Mouse (Mus musculus): ENCODE results near the gene Lrba.

Lrba gene

GRCm38 (mm10) chr3:86754595-86755557 lies 530.4 kb downstream of the Lrba start:
- no peak for DNase-seq (ENCODE audit: low read depth, low spot score)

GRCm38 (mm10) chr3:86756548-86756947 lies 532.1 kb downstream of the Lrba start:
- DNase-seq (ENCODE audit: low read depth, low spot score) = no peak

- DNase-seq (ENCODE audit: low read depth, low spot score) = no peak
Observed at GRCm38 (mm10) chr3:86758727-86759126, 534.2 kb downstream of the Lrba start.

GRCm38 (mm10) chr3:86759383-86759782 lies 534.9 kb downstream of the Lrba start:
- no peak for DNase-seq (ENCODE audit: low read depth, low spot score)

DNA sequence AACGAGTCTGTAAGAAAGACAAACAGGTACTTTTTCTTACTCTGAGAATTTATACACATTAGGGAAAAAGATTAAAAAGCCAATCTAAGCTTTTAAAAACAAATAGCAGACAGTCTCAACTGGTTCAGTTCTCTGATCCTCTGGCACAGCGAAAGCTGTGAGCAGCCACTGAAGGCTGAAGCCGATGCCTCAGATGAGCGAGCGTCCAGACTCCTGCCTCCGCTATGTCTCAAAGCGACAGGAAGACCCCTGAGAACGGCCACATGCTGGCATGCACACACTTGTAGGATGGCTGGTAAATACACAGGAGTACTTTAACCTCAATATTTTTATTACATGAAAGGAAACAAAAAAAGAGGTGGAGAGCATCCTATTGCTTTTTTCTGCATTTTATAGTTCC lies 535.4 kb downstream of the Lrba start:
- DNase-seq (ENCODE audit: low read depth, low spot score) = no peak

DNA sequence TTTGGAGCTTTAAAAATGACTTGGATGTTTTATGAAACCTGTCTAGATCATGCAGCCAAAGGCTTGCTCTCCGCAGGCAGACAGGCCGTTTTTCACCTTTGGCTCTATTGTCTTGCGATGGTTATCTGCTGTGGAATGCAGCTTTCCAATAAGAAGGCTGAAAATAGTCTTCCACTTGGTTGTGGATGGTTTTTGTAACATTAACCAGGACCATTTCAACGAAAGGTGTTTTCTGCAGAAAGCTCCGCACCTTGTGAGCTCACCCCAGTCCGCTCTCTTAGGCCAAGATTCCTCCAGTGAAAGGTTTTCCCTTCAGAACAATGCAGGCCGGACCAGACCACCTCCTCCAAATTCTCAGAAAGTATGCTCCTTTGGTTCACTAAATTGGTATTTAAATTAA lies 536.0 kb downstream of the Lrba start:
- DNase-seq (ENCODE audit: low read depth, low spot score) = no peak

DNA sequence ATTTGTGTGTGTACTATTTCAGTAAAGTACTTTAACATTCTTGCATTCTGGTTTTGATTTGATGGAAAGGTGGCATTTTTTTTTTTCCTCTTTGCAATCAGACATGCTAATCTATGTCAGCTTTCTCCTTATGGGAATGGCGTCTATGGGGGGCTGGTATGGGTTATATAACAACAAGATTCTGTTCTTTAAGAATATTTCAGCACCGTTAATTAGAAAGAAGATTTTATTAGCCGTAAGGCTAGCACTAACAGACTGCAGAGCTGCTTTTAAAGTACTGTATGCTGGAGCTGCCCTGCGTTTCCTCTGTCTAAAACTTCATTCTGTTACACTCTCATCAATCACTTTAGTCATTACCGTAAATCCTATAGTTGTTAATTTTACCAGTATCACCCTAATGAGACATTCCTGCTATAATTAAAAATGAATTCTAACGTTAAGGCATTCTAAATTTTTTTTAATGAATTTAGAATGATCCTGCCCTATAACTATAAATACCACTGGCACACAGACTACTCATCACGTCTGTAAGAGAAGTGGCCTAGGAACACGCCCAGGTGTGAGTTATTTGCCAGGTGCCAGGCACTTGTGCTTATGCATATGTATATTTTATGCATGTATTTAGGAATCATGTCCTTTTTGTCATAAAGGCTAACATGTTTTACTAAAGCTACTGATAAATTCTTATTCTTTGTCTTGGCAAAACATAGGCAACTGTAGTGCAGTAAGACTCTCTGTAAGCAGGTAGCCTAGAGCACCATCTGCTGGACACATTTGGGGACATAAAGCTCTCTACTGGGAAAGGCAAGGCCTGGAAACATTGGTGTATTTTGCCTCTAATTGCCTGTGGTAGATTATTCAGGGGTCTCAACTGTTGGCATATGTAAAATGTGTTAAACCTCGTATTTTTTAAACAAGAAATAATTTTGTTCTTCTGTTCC lies 536.9 kb downstream of the Lrba start:
- DNase-seq (ENCODE audit: low read depth, low spot score) = peak; percentile 85

- DNase-seq (ENCODE audit: low read depth, low spot score) = no peak
Observed at GRCm38 (mm10) chr3:86762036-86762415, 537.5 kb downstream of the Lrba start.

DNA sequence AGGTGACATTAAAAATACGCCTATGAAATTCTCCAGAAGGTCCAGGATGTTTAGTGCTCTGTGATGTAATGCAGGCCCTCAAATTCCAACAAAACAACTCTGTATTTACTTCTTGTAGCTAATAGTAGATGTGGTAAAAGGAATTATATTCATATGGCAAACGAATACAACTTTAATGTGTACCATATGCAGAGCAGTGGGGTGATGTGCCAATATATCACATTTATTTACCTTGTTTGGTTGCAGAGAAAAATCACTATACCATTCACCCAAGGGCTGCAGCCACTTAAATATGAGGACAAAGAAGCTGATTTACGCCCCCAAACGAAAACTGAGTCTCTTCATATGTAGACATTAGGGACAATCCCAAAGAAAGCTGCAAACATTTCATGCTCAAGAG lies 538.0 kb downstream of the Lrba start:
- no peak for DNase-seq (ENCODE audit: low read depth, low spot score)

GRCm38 (mm10) chr3:86768553-86768952 lies 544.1 kb downstream of the Lrba start:
- DNase-seq (ENCODE audit: low read depth, low spot score) = no peak

GRCm38 (mm10) chr3:86768969-86769368 lies 544.5 kb downstream of the Lrba start:
- DNase-seq (ENCODE audit: low read depth, low spot score) = no peak

GRCm38 (mm10) chr3:86774566-86775443 lies 550.3 kb downstream of the Lrba start:
- no peak for DNase-seq (ENCODE audit: low read depth, low spot score)

- DNase-seq (ENCODE audit: low read depth, low spot score) = no peak
Observed at GRCm38 (mm10) chr3:86775444-86775828, 551.0 kb downstream of the Lrba start.

GRCm38 (mm10) chr3:86779704-86780103 lies 555.2 kb downstream of the Lrba start:
- DNase-seq (ENCODE audit: low read depth, low spot score) = no peak

GRCm38 (mm10) chr3:86784051-86784450 lies 559.6 kb downstream of the Lrba start:
- no peak for DNase-seq (ENCODE audit: low read depth, low spot score)

- DNase-seq (ENCODE audit: low read depth, low spot score) = no peak
Observed at GRCm38 (mm10) chr3:86784930-86785329, 560.5 kb downstream of the Lrba start.

DNA sequence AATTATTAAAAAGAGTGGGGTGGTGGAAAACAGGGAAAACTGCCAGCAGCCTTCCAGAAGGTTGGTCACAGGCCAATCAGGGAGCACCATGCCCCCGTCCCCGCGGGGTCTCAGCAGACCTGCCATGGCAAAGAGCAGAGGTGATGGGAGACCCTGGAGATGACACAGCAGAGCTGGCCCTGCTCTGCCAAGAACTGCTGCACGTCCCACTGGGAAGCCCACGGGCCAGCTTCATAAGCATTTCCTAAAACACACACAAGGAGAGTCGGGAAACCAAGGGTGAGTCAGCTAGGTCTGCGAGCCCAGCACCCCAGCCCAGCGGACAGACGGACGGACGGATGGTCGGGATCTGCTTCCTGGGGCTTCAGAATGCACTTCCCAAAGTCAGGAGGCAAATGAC lies 561.8 kb downstream of the Lrba start:
- DNase-seq (ENCODE audit: low read depth, low spot score) = no peak

GRCm38 (mm10) chr3:86786845-86787351 lies 562.4 kb downstream of the Lrba start:
- peak; percentile 95 for DNase-seq (ENCODE audit: low read depth, low spot score)

DNA sequence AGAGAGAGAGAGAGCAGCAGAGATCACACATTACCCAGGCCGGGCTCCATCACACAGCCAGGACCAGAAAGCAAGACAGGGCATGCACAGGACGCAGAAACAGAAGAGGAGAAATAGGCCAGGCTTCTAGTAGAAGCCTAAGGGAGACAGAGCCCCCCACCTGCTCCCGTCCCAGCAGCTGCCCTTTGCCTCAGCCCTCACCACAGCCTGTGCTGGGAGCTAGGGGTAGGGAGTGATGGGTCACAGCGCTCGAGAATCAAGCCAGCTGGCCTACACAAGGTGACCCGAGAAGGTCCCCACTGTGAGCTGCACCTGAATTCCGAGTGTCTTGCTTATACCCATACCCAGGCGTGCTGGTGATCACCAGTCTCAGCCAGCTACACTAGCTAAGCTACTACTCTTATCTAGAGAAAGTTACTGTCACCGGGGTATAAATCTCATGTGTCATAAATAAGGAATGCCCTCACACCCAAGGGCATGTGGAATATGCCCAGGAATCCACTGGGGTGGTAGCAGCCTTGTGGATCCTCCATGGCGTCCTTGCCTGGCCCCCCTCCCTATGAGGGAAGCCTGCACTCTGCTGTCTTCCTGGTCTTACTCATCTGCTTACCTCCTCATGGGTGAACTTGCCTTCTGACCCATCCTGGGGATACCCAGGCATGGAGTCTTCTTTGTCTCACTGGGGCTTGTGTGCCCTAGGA lies 563.1 kb downstream of the Lrba start:
- DNase-seq (ENCODE audit: low read depth, low spot score) = peak; percentile 73

DNA sequence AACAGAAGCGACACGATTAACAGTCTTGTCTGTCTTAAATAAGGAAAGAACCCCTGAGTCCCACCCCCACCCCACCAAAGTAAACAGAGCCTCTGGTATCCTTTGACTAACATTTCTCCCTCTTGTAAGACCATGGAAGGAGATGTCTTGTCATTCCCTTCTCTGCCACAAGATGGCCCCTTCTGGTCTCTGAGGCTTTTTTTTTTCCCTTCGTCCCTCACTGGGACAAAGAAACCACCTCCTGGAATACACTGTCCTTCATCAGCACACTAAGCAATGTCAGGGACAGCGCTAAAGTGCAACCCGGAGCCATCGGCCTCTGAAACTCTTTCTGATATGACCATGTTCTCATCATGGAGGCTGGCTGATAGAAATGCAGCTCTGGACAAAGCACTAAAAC lies 564.2 kb downstream of the Lrba start:
- peak; percentile 89 for DNase-seq (ENCODE audit: low read depth, low spot score)

DNA sequence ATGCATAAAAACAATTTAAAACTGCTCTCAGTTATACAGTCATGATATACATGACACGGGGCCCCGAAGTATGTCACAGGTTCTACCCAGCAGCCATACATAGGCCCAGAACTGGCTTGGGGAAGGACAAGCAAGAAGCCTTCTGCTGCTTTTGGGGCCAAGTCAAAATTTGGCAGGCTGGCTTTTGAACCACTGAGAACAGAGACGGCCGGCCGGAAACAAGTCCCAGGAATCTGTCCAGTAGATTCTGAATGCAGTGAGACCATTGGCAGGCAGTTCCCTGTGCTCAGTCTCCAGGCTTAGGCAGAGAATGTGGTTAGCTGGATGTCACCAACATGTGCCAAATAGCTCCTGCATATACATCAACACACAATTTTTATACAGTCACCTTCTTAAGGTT lies 565.3 kb downstream of the Lrba start:
- no peak for DNase-seq (ENCODE audit: low read depth, low spot score)

All from 3T3-L1 (cell line).